ENCODE assay signal across 26 mouse cellular contexts in the genomic region with DNA sequence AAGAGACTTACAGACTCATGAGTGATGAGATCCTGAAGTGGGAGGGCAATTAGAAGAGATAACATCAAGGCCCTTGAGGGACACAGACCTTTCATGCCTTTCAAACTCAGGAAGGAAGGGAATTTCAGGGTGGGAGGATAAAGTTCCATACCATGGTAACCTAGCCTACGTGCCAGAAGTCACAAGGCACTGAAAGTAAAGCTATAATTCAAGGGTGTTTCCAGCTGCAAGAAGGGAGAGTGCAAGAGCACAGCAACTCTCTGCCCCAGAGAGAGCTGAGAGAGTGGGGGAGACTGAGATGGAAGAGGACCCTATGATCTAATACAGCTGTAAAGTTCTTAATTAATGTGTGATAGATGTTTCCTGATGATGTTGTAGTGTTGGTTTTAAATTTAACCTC. TPM values are rescaled to one million over a fixed set of nuclear protein-coding genes. Genes with fewer than 3 reads are reported as not detected.
DNase-seq lines count a peak whose midpoint lies in the region; ATAC-seq and TF ChIP-seq lines count a peak whose summit lies in the region.
"Had no signal": no experiment of that assay in that cellular context is flagged by ENCODE, and none has a peak within 500 bp of the region (broad histone marks: within the 10 kb centered on the region; RNA-seq: fewer than 3 reads in every experiment).

No protein-coding gene starts in this region.

- TF ChIP-seq POLR2A in embryonic fibroblast, embryonic 13.5 days (IDR thresholded peaks at IDR 0.05; ENCODE audit: low read depth, low read length): no peak

- H3K27ac ChIP-seq in heart, embryonic 13.5 days (replicated peaks): peak overlapping the region; percentile 61
- no peak overlapping the region for H3K27ac ChIP-seq in kidney, embryonic 14.5 days (ENCODE audit: low read depth, low read length)
- H3K27ac ChIP-seq in embryonic fibroblast, embryonic 13.5 days (ENCODE audit: insufficient read depth, low read length): peak overlapping the region; percentile 16
- H3K27ac ChIP-seq in forebrain, embryonic 11.5 days (ENCODE audit: low read depth, low read length): no peak overlapping the region
- H3K27ac ChIP-seq: embryonic facial prominence, embryonic 12.5 days; hindbrain, embryonic 13.5 days had no signal

- H3K36me3 ChIP-seq in heart, embryonic 13.5 days: no peaks in the 10 kb centered on the region
- H3K36me3 ChIP-seq in kidney, embryonic 14.5 days (ENCODE audit: control insufficient read depth, insufficient read depth, low read length): no peaks in the 10 kb centered on the region
- H3K36me3 ChIP-seq in forebrain, embryonic 11.5 days (ENCODE audit: control insufficient read depth, insufficient read depth, low read length): no peaks in the 10 kb centered on the region
- H3K36me3 ChIP-seq: embryonic facial prominence, embryonic 12.5 days; hindbrain, embryonic 13.5 days had no signal

- ATAC-seq in heart, embryonic 13.5 days (ENCODE audit: extremely low read depth, insufficient number of reproducible peaks, low FRiP score, low TSS enrichment): no peak
- peak; percentile 57; the same call in 1 of the 2 replicates for ATAC-seq in kidney, embryonic 14.5 days (ENCODE audit: low FRiP score, low TSS enrichment)
- no peak for ATAC-seq in forebrain, embryonic 11.5 days (replicated peaks; ENCODE audit: low FRiP score)
- ATAC-seq: activated CD4-positive, CD25-positive, alpha-beta regulatory T cell, adult 4 months; forebrain, embryonic 16.5 days had no signal

- 8% methylated on average over 1 of the region's 1 CpGs for WGBS in heart, embryonic 13.5 days
- 0% methylated on average over 1 of the region's 1 CpGs for WGBS in kidney, embryonic 14.5 days
- 53% methylated on average over 1 of the region's 1 CpGs for WGBS in forebrain, embryonic 11.5 days

- peaks cover 14% of the 10 kb centered on the region for H3K4me1 ChIP-seq in heart, embryonic 13.5 days
- H3K4me1 ChIP-seq in kidney, embryonic 14.5 days (ENCODE audit: control insufficient read depth, insufficient read depth, low read length): 0 out of 2 replicates have a peak, but pooled peaks cover 3% of the 10 kb centered on the region
- H3K4me1 ChIP-seq in embryonic fibroblast, embryonic 13.5 days (ENCODE audit: control insufficient read depth, insufficient read depth, low read length): peaks cover 4% of the 10 kb centered on the region; the same call in 1 of the 2 replicates
- no peaks in the 10 kb centered on the region for H3K4me1 ChIP-seq in forebrain, embryonic 11.5 days (replicated peaks; ENCODE audit: control insufficient read depth, insufficient read depth, low read length)
- H3K4me1 ChIP-seq: embryonic facial prominence, embryonic 12.5 days; hindbrain, embryonic 13.5 days had no signal

- H3K27me3 ChIP-seq in heart, embryonic 13.5 days (replicated peaks): no peaks in the 10 kb centered on the region
- H3K27me3 ChIP-seq in kidney, embryonic 14.5 days (ENCODE audit: control insufficient read depth, insufficient read depth, low read length): no peaks in the 10 kb centered on the region
- H3K27me3 ChIP-seq in forebrain, embryonic 11.5 days (ENCODE audit: control insufficient read depth, insufficient read depth, low read length): no peaks in the 10 kb centered on the region
- H3K27me3 ChIP-seq: embryonic facial prominence, embryonic 12.5 days; hindbrain, embryonic 13.5 days had no signal

- no peak for TF ChIP-seq CTCF in embryonic fibroblast, embryonic 13.5 days (IDR thresholded peaks at IDR 0.05; ENCODE audit: borderline replicate concordance, insufficient read depth, low read length)

- no peak overlapping the region for H3K4me3 ChIP-seq in heart, embryonic 13.5 days
- no peak overlapping the region for H3K4me3 ChIP-seq in kidney, embryonic 14.5 days (ENCODE audit: low read length)
- H3K4me3 ChIP-seq in embryonic fibroblast, embryonic 13.5 days (ENCODE audit: insufficient read depth, low read length): no peak overlapping the region
- no peak overlapping the region for H3K4me3 ChIP-seq in forebrain, embryonic 11.5 days (ENCODE audit: low read depth, low read length)
- H3K4me3 ChIP-seq: embryonic facial prominence, embryonic 12.5 days; hindbrain, embryonic 13.5 days had no signal

- no peak for DNase-seq in heart, postnatal 10 days
- DNase-seq in kidney, adult 11 months: no peak
- peak; percentile 7 for DNase-seq in embryo, embryonic 10.5 days (ENCODE audit: low spot score)
- DNase-seq in forebrain, embryonic 11.5 days (ENCODE audit: low spot score): no peak
- no peak for DNase-seq in cerebellum, adult 11 months
- DNase-seq: cerebellum, adult 8-10 months; cerebellum, postnatal 36 days; gastrocnemius, postnatal 14 days; thymus, postnatal 25 days had no signal

- H3K4me2 ChIP-seq in heart, embryonic 13.5 days: no peak overlapping the region; the same call in 1 of the 2 replicates
- no peak overlapping the region for H3K4me2 ChIP-seq in kidney, embryonic 14.5 days (replicated peaks; ENCODE audit: low read depth, low read length)
- no peak overlapping the region for H3K4me2 ChIP-seq in forebrain, embryonic 11.5 days (ENCODE audit: low read depth, low read length, severe bottlenecking)
- H3K4me2 ChIP-seq: embryonic facial prominence, embryonic 12.5 days; hindbrain, embryonic 13.5 days; midbrain, embryonic 11.5 days had no signal

- intact Hi-C loops in heart, postnatal 10 days (cut with DNase I): no loop called here

- no peaks in the 10 kb centered on the region for H3K9me3 ChIP-seq in heart, embryonic 13.5 days
- H3K9me3 ChIP-seq in kidney, embryonic 14.5 days (ENCODE audit: control insufficient read depth, low read length): no peaks in the 10 kb centered on the region
- H3K9me3 ChIP-seq in forebrain, embryonic 11.5 days (ENCODE audit: control insufficient read depth, low read length): no peaks in the 10 kb centered on the region
- H3K9me3 ChIP-seq: embryonic facial prominence, embryonic 12.5 days; hindbrain, embryonic 13.5 days had no signal

- H3K9ac ChIP-seq in heart, embryonic 13.5 days: no peak overlapping the region
- H3K9ac ChIP-seq in kidney, embryonic 14.5 days (ENCODE audit: low read depth, low read length): no peak overlapping the region
- no peak overlapping the region for H3K9ac ChIP-seq in forebrain, embryonic 11.5 days (ENCODE audit: low read length)
- H3K9ac ChIP-seq: embryonic facial prominence, embryonic 12.5 days; hindbrain, embryonic 13.5 days had no signal

RNA-seq across cellular contexts. Expression of a gene that starts 51.9 kb away (rescaled TPM):
- not detected in 2 replicates for polyA plus RNA-seq in heart, embryonic 13.5 days (2015; fragmentation: Nextera tagmentation; extraction: Ambion mirVana)
- under 1 TPM in 1 of 2 experiments, not detected in 1; 0.26 TPM for total RNA-seq in heart, postnatal 10 days (2021)
- 0.28 TPM in 1 of 2 replicates, not detected in the other for polyA plus RNA-seq in kidney, embryonic 14.5 days (2014; fragmentation: Nextera tagmentation; extraction: Ambion mirVana)
- polyA plus RNA-seq in embryonic fibroblast, embryonic 13.5 days (2011; ENCODE audit: insufficient read length, low read depth, missing spikeins): not detected in 2 replicates
- 0.16 TPM in 1 of 2 replicates, not detected in the other for polyA plus RNA-seq in forebrain, embryonic 11.5 days (2014; fragmentation: Nextera tagmentation; extraction: Ambion mirVana)
- total RNA-seq: heart, postnatal 25 days; liver, adult 2 months; MEL had no signal
- polyA plus RNA-seq: activated CD4-positive, CD25-positive, alpha-beta regulatory T cell, adult 4 months; C2C12; embryonic facial prominence, embryonic 12.5 days; kidney, embryonic 16.5 days; limb, embryonic 11.5 days; liver, adult 2 months; liver, embryonic 16.5 days; midbrain, embryonic 11.5 days; spleen, adult 2 months; stomach, embryonic 14.5 days had no signal

Comparison
In these comparisons a context has a peak if more than half of its experiments do, and no peak if none do; other contexts are left out.
1. H3K27ac ChIP-seq: peak in heart, embryonic 13.5 days (single experiment) and embryonic fibroblast, embryonic 13.5 days (single experiment); none in kidney, embryonic 14.5 days (single experiment) and forebrain, embryonic 11.5 days (single experiment).